Mouse (Mus musculus) gonadal fat pad, adult 2 months (tissue): ENCODE measurements around the gene Ddx25. TPM values are rescaled to one million over a fixed set of nuclear protein-coding genes. Genes with fewer than 3 reads are reported as not detected.

ENCODE experiments used
- DNase-seq: peaks from one replicate; pipeline ENCODE4 v3.0.0-alpha.2; 2012; ENCODE audit warnings: low read depth
- polyA plus RNA-seq: library from polyadenylated mRNA; depleted of rRNA; stranded (reverse); fragments of >200 nt; gene quantifications from 2 replicates; pipeline ENCODE4 v1.2.3, GENCODE M21; 2012; rRNA removed

Gene Ddx25
- 0.15 and 0.25 TPM in 2 replicates for polyA plus RNA-seq

DNA sequence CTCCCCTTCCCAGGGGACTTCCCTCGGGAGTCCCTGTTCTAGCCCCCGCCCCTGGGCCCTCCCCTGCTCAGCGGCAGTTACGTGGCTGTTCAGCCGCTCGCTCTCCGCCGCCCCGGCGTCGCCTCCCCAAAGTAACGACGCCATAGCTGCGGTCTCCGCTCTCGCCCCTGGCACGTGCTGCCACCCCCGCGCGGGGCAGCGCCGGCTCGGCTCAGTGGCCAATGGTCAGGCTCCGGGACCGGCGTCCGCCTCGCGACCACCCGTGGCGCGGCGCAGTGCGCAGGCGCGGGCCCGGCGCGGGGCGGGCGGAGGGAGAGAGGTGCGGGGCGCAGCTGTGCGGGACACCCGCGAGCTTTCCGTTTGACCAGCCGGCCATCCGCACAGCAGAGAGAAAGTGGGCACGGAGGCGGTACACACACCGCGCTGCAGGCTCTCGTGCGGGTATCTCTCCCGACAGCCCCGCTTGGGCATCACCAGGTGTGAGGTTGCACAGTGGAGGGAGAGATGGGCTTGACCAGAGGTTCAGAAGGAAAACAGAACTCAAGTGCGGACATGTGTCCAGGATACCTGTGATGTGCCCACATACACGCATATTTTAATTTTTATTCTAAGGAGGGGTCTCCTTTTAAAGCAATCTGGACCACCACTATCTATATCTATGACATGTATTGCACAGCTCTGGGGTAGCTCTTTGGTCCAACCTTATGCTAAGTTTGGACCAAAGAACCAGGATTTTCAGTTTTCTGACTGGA, at the start of gene Ddx25, which contains the start of gene Pus3:
Ddx25 (minus strand) TSS at position 272 of the 752 bp plus-strand sequence.
Pus3 (plus strand) TSS at position 339 of the 752 bp plus-strand sequence.
- DNase-seq: no peak

- no peak for DNase-seq
Observed at GRCm38 (mm10) chr9:35607647-35608405, 49.5 kb upstream of the Ddx25 start.

DNA sequence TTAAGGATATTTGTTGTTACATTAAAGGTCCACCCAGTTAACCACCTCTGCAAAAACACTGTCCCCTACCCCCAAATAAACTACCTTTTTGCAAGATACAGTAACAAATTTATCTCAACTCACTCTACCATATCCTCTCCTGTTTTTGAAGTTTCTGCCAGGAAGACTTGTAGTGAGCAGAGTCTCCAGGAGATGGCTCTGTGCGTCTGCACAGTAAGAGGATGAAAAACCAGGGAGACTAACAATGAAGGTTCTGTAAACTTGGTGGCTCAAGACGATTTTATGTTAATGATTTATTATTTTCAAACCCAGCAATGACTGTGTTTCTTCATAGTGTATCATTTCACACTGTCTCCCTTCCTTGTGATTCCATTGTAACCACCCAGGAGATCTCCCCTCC, 34.6 kb upstream of the Ddx25 start:
- DNase-seq: no peak

DNA sequence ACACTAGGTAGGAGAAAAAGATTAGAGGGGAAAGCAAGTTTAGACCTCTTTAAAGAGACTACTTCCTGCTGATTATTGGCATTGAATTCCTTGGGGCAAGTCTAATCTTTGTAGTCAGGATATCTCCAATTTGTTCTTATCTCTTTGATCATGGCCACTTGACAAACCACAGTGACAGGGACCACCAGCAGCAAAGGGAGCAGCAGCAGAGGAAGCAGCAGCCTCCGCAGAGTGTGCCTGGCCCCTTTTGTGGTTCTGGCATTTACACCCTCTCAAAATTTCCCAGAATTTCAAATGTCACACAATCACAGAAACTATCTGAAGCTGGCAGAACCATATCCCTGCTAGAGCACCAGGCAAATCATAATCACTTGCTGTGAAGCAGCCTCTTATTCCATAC, 29.3 kb upstream of the Ddx25 start:
- DNase-seq: no peak

DNA sequence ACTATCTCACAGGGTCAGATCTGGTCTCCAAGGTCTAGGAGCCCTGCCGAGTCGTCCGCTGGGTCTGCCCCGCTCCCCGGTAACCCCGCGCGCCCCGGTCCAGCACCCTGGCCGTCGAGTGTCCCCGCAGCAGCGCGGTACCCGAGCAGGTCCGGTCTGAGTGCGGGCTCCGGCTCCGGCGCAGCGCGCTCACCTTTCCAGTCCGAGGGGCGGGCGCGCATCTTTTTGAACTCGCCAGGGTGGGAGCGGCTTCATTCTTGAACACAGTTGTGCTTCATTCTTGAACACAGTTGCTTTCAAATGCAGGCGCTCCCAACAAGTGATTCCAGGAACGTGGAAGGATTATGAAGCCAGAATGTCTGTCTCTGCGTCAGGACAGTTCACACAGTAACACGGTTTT, 16.1 kb upstream of the Ddx25 start:
- DNase-seq: no peak

DNA sequence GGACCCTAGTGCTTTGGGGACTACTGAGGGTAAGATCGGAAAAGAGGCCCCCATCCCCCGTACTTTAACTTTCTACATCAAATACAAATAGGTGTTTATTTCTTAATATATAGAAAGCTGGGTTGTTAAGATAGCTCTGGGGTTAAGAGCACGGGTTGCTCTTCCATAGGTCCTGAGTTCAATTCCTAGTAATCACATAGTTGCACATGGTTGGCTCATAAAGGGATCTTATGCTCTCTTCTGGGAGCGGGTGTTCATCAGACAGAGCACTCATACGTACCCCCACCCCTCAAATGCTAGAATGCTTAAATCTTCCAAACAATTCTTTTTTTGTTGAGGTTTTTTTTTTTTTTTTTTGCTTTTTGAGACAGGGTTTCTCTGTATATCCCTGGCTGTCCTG, 12.3 kb upstream of the Ddx25 start:
- DNase-seq: no peak

DNA sequence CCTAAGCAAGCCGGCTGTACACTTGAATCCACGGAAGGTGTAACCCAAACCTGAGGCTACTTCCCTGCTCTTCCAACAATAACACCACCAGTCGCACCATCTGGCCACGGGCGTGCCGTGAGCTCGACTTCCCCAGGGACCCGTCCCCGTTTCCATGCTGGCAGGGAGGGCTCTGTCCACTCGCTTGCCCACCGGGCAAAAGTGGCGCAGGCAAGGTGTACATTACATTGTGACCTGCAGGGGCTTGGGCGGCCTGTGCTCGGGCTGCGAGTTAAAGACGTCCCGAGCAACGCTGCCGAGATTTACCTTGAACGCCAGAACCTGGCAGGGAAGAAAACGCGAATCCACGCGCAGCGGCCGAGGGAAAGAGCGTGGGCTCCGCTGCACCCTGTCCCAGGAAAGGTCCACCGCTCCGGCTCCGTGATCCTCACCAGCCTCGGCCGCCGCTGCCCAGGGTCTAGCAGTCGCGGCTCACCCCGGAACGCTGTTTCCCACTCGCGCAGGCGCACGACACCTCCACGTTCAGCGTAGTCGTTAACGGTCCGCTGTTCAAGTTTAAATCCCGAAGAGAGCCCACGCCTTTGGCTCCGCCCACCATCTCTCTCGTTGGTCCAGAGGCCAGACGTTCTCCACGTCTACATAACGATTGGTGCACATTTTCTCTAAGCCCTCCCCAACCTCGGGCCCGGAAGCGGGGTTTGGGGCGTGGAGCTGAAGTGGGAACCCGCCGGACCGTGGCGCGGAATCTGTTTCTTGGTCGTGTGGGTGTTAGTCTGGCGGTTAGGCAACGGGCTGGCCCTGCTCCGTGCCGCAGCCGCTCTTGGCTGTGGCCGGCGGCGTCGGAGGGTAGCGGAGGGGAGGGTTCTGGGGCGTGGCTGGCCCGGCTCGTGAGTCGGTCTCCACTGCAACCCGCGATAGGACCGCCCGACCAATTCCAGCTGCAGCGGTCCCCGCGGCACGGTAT, 11.5 kb upstream of the Ddx25 start, which contains the start of the genes Pate2 and Hyls1:
Pate2 (plus strand) TSS at position 714 of the 964 bp plus-strand sequence.
Hyls1 (minus strand) TSS at position 828 of the 964 bp plus-strand sequence.
- DNase-seq: peak; percentile 76

- DNase-seq: no peak
Observed at GRCm38 (mm10) chr9:35567995-35568394, 9.7 kb upstream of the Ddx25 start.

DNA sequence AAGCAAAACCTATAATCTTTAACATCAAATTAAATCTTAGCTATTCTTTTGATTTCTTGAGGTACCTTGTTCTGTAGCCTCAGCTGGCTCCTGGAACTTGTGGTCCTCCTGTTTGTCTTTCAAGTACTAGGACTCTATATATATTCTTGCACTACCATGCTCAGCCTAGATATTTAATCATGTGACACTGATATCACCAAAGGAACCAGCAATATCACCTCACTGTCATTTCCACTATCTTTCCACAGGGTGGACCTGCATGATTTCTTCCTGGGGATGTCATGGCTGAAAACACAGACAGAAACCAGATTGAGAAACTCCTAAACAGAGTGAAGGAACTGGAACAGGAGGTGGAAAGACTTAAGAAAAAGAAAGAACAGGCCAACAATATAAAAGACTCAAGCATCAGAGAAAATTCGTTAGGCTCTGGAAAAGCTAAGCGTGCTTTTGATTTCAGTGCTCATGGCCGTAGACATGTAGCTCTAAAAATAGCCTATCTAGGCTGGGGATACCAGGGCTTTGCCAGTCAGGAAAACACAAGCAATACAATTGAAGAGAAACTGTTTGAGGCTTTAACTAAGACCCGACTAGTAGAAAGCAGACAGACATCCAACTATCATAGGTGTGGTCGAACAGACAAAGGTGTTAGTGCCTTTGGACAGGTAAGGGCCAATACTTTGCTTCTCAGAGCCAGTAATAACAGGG, 6.4 kb upstream of the Ddx25 start:
- DNase-seq: no peak

DNA sequence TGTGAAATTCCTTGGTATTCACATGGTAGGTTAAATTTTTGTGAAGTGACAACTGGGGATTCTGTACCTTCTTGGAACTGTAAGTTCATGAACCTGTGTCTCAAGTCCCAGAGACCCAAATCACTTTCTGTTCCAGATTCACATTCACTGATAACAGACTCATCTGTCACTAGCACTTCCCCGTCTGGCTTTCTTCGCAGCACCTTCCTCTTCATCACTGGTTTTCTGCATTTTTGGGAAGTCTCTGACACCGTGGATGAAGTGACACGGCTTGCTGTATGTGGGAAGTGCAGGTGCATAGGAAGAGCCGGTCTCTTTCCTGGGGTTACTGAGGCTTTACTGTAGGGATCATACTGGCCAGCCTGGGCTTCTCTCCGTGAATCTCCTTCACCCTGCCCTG, 3.3 kb upstream of the Ddx25 start:
- no peak for DNase-seq

DNA sequence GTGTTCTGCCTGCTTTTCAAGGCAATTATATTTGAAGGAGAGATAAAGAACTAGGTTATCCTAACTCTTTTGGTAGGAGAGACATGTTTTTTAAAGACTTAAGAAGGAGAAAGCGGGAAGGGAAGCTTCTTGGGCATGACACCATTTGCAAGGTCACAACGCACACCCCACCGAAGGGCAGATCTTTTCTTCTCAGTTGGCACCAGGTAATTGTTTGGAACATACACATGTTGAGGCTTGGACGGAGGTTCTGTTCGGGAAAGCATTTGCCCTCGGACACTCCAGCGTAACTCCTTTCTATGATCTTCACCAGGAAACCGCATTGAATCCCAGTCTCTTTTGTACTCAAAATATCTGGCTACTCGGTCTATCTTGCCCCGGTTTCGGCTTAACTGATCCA, 2.7 kb upstream of the Ddx25 start:
- no peak for DNase-seq

GRCm38 (mm10) chr9:35559009-35559890, 922 bp upstream of the Ddx25 start:
- DNase-seq: no peak

GRCm38 (mm10) chr9:35556494-35557102, 1.7 kb downstream of the Ddx25 start:
- DNase-seq: no peak

GRCm38 (mm10) chr9:35548455-35548854, 9.9 kb downstream of the Ddx25 start:
- DNase-seq: no peak

DNA sequence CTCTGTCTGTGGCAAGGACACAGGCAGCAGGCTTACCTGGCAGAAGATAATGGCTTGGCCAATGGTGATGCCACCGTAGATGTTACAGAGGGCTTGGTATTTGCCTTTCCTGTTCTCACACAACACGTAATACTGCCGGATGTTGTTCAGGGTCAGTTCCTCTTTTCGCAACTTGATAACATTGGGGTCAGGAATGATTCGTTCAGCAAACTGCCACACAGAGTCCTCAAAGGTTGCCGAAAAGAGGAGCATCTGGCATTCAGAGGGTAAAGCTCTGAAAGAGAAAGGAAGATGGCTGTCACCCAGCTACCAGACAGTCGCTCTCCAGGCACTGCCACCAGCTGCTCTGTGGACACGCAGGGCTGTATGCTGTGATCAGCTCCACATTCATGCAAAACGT, 11.6 kb downstream of the Ddx25 start:
- DNase-seq: no peak

GRCm38 (mm10) chr9:35545704-35546103, 12.6 kb downstream of the Ddx25 start:
- DNase-seq: no peak

DNA sequence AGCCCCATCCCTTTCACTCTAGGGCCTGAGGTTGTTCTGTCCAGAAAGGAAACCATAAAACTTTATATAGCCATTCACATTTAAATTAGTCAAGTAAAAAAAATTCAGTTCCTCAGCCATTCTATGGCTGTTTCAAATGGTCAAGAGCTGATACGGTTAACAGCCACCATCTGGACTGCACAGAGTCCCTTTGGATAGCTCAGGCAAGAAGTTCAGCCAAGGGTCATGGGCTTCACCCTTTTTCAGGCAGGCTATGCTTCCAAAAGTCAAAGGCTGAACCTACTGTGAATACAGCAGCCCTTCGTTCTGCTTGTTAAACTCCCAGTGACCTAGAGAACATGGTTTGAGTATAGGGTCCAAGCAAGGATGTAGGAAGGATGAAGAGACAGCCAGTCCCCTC, 13.7 kb downstream of the Ddx25 start:
- DNase-seq: no peak

DNA sequence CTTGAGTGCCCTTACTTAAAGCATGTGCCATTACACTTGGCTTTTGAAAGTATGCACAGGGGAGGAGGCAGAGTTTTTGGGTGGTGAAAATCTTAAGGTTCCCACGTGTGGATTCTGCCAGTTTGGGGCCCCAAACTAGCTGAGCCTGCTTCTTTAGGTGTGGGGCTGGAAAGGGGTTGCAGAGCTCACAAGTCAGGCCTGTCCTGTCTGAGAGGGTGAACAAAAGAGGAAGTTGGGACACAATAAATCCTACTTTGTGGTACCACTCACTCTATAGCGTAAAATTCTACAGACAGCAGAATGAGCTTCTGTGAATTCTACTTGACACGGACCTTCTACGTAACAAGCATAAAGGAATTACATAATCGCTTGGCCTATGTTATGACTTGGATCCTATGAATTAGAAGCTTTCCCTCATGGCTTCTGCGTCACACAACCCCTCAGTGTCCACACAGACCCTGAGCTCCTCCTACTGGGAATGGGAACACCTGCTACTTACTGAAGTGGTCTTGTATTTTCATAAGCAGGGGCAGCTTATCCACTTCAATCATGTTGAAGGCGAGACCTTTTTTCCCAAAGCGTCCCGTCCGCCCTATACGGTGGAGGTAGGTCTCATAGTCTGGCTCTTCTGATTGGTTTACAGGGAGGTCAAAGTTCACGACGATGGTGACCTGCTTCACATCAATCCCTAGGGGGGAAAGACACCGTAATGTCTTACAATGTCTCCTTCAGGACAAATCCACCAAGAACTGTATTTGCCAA, 15.0 kb downstream of the Ddx25 start:
- no peak for DNase-seq

GRCm38 (mm10) chr9:35541941-35542340, 16.4 kb downstream of the Ddx25 start:
- no peak for DNase-seq
